Mouse (Mus musculus) thymus, adult 2 months (tissue): ENCODE measurements at regions not wholly inside any gene's neighbourhood (a gene's known extent, or its start where the extent isn't known, plus 50 kb on each side); places are given as distances from the start of the nearest gene placed in this dataset.
"Not testable (repeated sequence)": the region's sequence is repeated elsewhere in the genome, so short reads cannot be mapped to it uniquely, and the experiment has no call there.

ENCODE experiments used
- CTCF ChIP-seq: fragments of 200-500 bp; IDR thresholded peaks from 2 replicates; pipeline ENCODE4 v1.5.1; 2012; ENCODE audit warnings: mild to moderate bottlenecking, control low read depth, low read length, moderate library complexity, borderline replicate concordance; ENCODE audit not compliant: control insufficient read depth, poor library complexity, insufficient read depth; ENCODE audit errors: extremely low read depth
- POLR2A ChIP-seq: fragments of 200-500 bp; IDR thresholded peaks from 2 replicates; pipeline ENCODE4 v1.6.1; 2012; ENCODE audit warnings: mild to moderate bottlenecking, low read length, control low read depth, moderate library complexity; ENCODE audit not compliant: control insufficient read depth, poor library complexity, insufficient read depth; ENCODE audit errors: extremely low read depth

DNA sequence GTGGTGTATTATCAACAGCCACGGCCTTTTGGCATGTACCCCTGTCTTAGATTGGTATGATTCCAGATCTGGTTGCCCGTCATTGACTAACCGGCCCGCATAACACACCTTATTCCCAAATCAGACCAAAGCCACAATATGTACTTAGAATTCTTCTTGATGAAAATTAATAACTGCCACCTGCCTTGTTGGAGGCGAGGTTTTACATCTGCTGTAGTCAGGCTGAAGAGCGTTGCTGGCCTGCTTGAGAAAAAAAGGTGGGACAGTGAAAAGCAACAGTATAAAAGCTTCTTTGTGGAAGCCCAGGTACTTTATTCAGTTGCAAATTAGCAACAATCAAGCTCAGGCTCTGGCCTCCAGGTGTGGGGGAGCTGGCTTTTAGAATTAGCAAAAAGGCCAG, 223.6 kb upstream of the Car8 start:
- TF ChIP-seq CTCF, POLR2A: not testable (repeated sequence)
